Mouse (Mus musculus): Measurements from ENCODE around the gene Myo6.

DNA sequence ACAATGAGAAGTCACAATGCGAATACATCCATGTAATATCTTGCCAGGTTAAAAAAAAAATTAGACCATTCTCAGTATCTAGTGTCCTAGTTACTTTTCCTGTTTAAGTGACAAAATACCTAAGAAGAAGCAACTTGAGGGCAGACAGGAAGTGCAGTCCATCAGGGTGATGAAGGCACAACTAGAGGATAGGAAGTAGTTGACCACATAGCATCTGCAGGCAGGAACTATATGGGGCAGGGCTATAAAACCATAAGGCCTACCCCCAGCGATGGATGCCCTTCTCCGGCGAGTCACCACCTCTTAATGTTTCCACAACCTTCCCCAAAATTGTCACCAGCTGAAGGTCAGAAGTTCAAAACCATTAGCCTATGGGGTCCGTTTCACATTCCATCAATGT is 8.1 kb upstream of the Myo6 start:
- TF ChIP-seq CTCF (IDR thresholded peaks at IDR 0.05; ENCODE audit: extremely low read depth, insufficient read length, insufficient replicate concordance, low read depth, low read length) (no peak), POLR2A (IDR thresholded peaks at IDR 0.05; ENCODE audit: low read depth, low read length) (no peak)
